Mouse (Mus musculus) left cerebral cortex, postnatal 4 days (tissue): ENCODE data around the gene Zfp329. TPM values are rescaled to one million over a fixed set of nuclear protein-coding genes. Genes with fewer than 3 reads are reported as not detected.
A peak's percentile ranks its signal among the peaks of the same experiment; 100 is the strongest.
"Not testable (repeated sequence)": the region's sequence is repeated elsewhere in the genome, so short reads cannot be mapped to it uniquely, and the experiment has no call there.

Experiments
- DNase-seq: peaks from one replicate; pipeline ENCODE4 v3.0.0-alpha.2; 2022
- intact Hi-C: fragments of 180-260 bp; cut with DNase I; formaldehyde crosslinking; loops from one replicate; pipeline ENCODE4 v1.15.1; 2025
- total RNA-seq, 2 experiments: library from RNA; stranded (reverse); gene quantifications; 2 replicates each; pipeline ENCODE4 v1.2.3; 2021

Gene Zfp329
- total RNA-seq = 10 to 100 TPM; 25.9 to 26.3 TPM

DNA sequence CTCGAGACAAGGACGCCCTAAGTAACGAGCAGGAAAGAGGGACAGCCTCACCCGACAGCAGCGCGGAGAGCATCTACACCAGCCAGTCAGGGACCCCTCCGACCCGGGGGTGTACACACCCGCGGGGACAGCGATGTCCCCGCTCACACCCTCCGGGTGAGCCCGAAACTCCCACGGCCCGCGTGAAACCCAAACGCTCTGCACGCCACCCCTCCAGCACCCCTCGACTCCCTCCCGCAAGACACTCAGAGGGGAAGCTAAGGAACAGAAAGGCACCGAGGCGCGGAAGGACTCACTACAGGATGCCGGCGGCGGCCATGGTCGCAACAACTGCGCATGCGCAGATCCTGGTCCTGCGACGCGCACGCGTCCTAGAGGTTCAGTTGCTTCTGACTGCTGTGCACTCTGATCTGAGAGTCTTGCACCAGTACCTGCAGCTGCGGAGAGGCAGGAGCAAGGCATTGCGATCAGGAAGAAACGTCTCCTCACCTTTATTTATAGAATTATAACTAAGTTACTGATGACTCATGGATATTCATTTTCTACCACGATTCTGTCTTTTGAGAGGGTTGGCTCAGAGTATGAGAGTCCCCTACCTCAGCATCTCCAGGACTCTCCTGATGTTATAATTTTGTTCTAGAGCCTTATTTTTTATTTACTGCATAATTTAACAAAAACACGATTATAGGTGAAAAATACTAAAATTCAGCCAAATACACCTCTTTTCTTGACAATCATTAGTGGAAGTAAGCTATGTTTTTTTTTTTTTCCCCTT, at the start of gene Zfp329:
Gene Zfp329, minus strand, starts transcription at position 338 of the 775 bp plus-strand sequence.
- intact Hi-C loops = no loop called here
- peak; percentile 94 for DNase-seq

DNA sequence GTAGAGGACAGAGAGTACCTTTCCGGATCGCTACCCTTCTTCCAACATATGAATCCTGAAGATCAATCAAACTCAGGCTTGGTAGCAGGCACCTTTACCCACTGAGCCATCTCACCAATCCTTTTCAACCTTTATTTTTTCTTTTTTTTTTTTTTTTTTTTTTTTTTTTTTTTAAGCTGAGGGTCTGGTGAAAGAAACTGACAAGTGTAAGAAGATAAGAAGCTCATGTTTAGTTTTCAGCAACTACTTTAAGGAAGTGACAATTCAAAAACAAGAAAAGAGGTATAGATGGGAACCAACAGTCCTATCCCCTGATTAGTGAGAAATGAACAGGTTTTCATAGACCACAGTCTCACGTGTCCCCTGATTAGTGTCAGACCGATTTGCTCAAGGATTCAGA, 17.1 kb upstream of the Zfp329 start:
- no peak for DNase-seq
- intact Hi-C loops = loop anchor here (2.0 kb wide), 1 partner anchor 33 kb away; the partner anchor contains the start of gene Zscan18

DNA sequence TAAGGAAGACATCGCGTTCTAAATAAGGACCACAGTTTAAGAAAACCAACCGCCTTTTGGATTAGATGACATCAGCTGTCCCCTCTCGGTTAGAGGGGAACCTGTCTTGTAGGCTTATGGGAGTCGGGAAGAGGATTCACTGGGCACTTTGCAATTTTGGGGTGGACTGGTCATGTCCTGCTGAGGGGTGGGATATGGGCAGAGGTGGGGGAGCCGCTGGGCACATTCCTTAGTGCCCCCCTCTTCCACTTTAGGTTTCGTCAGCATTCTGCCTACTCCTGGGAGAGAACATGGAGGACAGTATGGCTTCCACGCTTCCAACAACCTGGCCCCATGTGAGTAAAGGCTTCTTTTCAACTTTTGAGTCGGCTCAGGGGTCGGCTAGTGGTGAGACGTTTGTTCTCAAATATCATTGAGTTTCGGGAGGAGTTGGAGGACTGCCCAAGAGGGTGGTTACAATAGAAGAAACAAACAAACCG, 16.6 kb upstream of the Zfp329 start:
- intact Hi-C loops = loop anchor here (2.0 kb wide), 1 partner anchor 32 kb away; the partner anchor contains the start of gene Zscan18

DNA sequence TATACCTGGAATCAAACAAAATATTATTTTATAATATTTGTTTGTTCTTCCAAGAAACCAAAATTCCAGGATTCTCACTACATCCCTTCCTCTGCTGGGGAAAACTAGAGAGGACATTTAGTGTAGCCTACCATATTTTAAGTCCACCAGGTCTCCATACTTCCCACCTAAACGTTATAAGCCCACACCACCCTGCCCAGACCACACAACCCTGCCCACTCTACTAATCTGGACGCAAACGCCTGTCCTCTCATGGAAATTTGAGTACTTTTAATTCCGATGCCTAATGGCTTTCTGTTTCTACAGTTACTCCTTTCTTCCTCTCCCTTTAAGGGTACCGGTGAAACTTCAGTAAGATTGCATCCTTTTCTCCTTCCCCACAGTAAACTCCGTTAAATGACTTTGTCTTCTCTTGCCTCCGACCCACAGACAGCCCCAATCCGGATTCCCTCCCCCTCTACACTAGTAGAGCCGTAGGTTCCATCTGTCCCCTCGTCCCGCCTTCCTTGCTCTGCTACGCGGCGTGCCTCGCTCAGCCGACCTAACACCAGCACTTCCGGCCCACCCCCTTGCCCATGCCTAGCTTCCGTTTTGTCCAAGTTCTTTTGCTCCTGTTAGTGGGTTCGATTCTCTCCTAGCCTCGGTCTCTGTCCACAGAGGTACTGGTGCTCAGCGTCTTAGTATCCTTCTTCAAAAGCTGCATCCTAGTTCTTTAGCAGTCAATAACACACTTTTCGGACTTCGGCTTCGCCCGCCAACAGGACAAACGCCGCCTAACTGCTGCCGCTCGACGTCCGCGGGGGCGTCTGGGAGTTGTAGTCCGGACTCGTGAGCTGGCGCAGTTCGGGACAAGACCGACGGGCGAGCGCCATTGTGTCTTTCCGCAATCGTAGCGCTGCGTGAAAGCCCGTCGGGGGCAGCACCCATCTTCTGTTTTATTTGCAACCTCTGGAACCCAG, 15.8 kb upstream of the Zfp329 start, which contains the start of gene Zfp110:
Gene Zfp110, plus strand, starts transcription at position 600 of the 959 bp plus-strand sequence.
- intact Hi-C loops = loop anchor here (2.0 kb wide), 1 partner anchor 32 kb away; the partner anchor contains the start of gene Zscan18
- peak; percentile 88 for DNase-seq

More for the DNA sequence above, 16.6 kb upstream of the Zfp329 start:
- peak; percentile 13 for DNase-seq

DNA sequence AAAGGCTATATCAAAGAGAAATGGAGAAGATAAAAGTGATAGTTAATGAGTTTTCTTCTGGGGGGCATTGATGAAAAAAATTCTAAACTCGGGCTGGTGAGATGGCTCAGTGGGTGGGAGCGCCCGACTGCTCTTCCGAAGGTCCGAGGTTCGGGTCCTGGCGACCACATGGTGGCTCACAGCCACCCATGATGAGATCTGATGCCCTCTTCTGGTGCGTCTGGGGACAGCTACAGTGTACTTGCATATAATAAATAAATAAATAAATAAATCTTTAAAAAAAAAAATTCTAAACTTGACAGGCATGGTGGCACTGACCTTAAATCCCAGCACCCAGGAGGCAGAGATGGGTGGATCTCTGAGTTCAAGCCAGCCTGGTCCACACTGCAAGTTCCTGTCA, 3.1 kb downstream of the Zfp329 start:
- DNase-seq = no peak
- intact Hi-C loops = no loop called here

DNA sequence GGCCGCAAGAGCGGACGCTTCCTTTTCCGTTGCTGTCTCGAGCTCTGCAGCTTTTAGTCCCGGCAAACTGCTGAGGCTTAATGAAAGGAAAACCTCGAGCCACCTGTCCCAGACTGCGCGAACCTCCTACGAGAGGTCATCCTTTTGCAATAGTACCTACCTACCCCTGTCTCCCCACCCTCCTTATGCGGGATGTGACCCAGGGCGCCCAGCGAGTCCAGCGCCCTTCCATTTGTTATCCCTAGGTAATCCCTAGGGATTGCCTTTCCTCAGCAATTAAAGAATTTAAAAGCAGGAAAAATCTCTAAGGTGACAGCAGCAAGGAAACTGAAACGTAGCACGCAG, 15.0 kb downstream of the Zfp329 start:
- intact Hi-C loops = loop anchor here (2.0 kb wide), 1 partner anchor 31 kb away; the partner anchor contains the start of gene Zfp110
- no peak for DNase-seq

DNA sequence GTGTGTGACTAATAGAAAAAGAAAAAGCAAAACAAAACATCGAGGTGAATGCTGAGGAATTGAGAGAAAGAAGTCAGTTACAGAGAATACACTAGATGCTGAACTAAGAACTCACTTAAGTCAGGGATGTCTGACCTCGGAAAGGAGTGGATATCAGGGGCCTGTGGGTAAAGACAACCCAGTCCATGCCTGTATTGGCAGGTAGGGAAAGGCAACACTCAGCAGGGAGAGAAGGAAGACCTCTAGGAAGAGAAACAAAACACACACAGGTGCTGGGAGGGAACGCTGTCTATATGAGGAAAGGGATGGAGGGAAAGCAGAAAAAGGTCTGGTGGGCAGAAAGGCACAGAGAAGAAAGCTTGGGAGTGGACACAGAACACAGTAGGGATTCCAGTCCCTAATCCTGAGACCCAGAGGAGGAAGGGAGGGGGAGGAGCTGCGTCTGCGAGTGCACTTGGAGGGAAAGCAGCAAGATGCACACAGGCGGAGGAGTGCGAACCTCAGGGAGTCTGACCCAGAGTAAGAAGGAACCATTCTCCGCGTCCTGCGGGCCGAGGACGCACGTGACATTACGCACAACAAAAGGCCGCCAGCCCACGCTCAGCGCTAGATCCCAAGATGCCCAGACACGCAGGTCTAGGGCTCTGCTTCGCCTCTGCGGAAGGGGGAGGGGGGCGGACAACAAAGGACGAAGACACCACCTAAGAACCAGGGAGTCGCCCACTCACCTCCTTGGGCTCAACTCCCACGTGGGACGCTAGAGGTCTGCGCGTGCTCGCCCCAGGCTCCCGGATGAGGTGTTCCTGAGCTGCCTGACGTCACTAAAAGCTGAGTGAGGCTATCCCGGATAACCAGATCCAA, 15.6 kb downstream of the Zfp329 start, which contains the start of gene Zscan18:
Gene Zscan18, minus strand, starts transcription at position 770 of the 861 bp plus-strand sequence.
- peak; percentile 82 for DNase-seq
- intact Hi-C loops = loop anchor here (2.0 kb wide), 1 partner anchor 32 kb away; the partner anchor contains the start of gene Zfp110

DNA sequence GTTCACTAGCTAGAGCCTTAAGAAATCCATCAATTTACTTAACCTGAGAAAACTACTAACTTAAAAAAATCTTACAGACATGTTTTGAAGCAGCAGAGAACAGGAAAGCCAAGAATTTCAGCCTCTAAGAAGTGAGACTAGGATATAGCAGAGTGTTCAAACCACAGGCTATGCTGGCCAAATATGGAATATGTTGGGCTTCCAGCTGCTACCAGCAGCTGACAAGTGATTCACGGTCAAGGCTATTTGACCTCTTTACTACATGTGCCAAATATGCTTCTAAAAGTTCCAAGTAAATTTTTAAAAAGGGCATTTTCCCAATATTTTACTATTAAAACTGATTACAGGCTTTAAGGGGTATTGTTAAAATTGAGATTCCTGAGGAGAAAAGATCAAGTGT, 19.1 kb downstream of the Zfp329 start:
- intact Hi-C loops = no loop called here
- no peak for DNase-seq

DNA sequence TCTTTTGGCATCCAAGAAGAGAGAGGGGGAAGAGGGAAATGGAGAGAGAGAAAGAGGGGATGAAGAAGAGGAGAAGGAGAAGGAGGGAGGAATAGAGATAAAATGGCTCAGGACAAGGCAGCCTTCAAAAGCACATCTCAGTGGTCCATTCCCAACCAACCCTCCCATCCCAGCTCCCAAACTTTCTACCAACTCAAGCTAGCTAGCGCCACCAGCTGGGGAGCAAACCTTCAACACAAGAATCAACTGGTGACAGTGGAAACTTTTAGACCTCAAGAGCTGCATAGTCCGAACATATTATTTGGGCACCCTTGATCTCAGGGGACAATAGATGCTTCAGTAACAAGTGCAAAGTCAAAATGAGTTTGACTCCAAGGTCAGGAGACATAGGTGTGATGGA, 20.7 kb downstream of the Zfp329 start:
- intact Hi-C loops = no loop called here

DNA sequence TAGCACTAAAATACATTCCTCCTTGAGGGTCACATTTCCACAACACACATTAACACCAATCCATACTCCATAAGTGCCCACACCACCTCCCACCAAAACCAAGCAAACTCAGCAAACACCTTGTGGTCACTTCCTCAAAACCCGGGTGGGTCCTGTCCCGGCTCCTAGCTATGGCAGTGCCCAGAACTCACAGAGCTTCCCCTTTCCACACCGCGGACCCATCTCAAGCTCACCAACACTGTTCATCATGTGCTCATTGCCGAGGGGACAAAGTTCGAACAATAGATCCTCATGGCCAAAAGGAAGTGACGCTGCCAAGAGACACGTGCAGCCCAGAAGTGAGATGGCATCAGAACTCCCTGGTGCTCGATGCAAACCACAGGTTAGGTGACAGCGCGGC, 26.0 kb downstream of the Zfp329 start:
- intact Hi-C loops, DNase-seq: not testable (repeated sequence)

More for the DNA sequence above, 20.7 kb downstream of the Zfp329 start:
- DNase-seq = no peak

DNA sequence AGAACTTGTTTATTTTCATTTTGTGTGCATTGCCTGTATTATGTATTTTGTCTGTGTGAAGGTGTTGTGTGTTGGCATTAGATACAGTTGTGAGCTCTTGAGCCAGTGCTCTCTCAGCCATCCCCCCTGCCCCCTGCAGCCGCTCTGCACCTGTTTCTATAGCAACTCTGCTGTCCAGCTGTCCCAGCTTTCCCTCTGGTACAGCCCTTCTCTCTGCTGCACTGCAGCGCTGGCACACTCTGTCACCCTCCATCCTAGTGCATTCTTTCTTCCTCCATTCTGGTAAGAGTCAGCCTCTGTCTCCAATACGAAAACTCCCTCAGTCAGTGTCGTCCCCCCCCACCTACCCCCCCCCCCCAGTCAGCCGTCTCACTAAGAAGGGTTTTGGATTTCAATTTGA, 30.6 kb downstream of the Zfp329 start:
- intact Hi-C loops = no loop called here
- DNase-seq = peak; percentile 31

DNA sequence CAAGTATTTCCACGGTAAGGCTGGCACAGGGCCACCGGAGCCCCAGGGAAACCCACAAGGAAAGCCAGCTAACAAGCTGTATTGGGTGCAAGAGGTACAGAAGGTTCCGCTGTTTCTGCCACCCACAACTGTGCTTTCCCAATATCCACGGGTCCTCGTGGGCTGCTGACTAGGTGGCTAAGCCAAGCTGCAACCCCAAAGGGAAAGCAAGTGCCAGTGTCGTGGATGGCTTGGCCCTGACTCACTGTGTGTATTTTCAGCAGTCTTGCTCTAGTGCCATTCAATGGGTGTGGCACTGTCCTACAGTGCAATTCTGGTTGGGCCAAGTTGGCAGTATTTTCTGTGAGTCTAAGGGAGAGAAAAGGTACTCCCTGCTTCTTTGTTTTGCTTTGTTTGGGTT, 31.3 kb downstream of the Zfp329 start:
- intact Hi-C loops = no loop called here
- DNase-seq = no peak

DNA sequence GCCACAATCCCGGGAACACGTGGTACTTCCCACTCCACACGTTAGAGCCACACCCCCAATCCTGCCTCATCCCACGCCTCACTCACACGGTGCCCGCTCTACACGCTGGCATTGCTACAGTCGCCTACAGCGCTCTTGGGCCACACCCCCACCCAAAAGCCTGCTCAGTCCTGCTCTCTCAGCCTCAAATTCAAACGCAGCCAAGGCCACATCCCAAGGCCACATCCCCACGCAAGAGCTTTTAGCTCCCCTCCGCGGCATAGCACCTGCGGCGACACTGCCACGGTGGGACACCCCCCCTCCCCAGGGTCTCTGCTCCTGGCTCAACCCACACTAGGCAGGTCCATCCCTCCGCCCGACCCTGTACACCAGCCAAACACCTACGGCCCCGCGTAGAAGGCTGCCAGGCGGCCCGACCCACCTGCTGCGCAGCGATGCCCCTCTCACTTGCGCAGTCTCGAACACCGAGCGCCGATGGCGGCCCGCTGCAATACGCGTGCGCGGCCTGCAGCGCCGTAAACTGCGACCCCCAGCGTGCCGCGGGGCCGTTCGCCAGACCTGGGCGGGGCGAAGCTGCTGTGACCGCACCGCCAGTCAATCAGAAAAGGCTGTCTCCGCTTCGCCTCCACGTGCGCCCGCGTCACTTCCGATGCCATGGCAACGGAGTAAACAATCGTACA, 38.4 kb downstream of the Zfp329 start:
- intact Hi-C loops = no loop called here
- DNase-seq = peak; percentile 93

DNA sequence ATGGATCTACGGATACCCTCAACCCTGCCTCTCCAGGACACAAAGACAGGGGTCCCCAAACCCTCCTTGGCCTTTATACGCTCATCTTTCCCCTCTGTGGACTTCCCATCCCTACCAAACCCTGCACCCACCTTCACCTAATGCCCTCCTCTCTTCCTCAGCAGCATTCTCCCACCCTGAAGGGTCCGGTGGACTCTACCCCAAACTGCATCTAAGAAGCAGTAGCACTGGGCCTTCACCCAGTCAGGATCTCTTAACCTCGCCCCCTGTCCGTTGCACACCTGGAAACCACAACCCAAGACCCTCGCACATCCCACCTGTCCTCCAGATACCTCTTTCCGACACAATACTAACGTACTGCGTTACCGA, 38.9 kb downstream of the Zfp329 start:
- intact Hi-C loops = no loop called here

DNA sequence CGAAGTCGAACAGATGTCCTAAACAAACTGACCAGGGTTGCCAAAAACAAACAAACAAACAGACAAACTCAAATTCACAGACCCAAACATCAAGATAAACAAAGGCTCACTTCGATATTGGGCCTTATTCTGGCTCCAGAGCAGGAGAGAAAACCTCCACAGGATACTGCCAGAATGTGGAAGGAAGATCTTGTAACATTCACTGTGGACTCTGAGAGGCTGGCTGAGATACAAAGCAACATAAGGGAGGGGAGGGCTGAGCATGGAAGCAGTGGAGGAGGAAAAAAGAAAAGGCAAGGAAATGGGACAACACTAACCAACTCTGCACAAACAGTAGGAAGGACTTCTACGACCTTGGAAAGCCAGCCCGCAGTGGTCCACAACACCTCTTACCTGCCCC, 39.5 kb downstream of the Zfp329 start:
- no peak for DNase-seq
- intact Hi-C loops = no loop called here

More for the DNA sequence above, 38.9 kb downstream of the Zfp329 start:
- no peak for DNase-seq

DNA sequence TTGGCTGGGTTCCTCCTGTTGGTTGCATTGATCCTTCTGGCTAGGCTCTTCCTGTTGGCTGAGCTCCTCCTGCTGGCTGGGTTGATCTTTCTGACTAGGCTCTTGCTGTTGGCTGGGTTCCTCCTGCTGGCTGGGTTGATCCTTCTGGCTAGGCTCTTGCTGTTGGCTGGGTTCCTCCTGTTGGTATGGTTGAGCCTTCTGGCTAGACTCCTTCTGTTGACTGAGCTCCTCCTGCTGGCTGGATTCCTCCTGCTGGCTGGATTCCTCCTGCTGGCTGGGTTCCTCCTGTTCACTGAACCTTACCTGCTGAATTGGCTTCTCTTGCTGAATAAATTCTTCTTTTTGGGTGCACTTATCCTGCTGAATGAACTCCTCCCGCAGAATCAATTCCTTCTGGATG, 44.1 kb downstream of the Zfp329 start:
- intact Hi-C loops = no loop called here
- peak; percentile 70 for DNase-seq

DNA sequence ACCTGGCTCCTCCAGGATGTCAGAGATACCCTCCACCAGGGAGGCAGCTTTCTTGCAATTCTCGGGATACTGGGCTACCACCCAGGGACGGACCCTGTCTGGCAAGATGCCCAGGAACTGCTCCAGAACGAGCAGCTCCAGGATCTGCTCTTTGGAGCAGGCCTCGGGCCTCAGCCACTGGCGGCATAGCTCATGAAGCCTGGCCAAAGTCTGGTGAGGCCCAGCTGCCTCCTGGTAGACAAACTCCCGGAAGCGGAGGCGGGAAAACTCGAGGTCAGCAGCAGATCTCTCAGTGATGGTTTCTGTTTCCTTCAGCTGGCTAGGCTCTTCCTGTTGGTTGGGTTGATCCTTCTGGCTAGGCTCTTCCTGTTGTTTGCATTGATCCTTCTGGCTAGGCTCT, 44.5 kb downstream of the Zfp329 start:
- DNase-seq = peak; percentile 28
- intact Hi-C loops = no loop called here
